Comparison of ENCODE assay signal across 17 mouse cellular contexts in the genomic region with DNA sequence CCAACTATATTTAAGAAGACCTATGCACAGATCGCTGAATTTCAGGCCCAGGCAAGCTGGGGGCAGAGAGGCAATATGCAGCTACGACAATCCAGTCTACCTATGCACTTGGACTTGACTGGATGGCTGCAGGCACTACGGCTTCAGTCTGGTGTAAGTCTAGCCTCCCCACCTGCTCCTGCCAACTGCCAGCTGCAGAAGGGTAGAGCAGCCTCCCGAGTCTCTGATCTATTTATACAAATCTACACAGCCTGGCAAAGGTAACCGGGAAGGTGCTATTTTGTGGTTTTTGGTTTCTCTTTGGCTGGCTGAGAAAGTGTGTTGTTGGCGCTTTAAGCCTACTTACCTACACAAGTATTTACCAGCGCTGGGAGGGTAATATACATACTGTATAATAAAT. TPM values are rescaled to one million over a fixed set of nuclear protein-coding genes. Genes with fewer than 3 reads are reported as not detected.
A peak's percentile ranks its signal among the peaks of the same experiment; 100 is the strongest.
DNase-seq lines count a peak whose midpoint lies in the region; ATAC-seq and TF ChIP-seq lines count a peak whose summit lies in the region.
"Had no signal": no experiment of that assay in that cellular context is flagged by ENCODE, and none has a peak within 500 bp of the region (broad histone marks: within the 10 kb centered on the region; RNA-seq: fewer than 3 reads in every experiment).

No protein-coding gene starts in this region.

- no peak for TF ChIP-seq CTCF in thymus, adult 2 months (IDR thresholded peaks at IDR 0.05; ENCODE audit: borderline replicate concordance, control insufficient read depth, extremely low read depth, insufficient read depth, low read length, poor library complexity)

- intact Hi-C loops in left cerebral cortex, postnatal 4 days (cut with DNase I): no loop called here

- 14% methylated on average over 7 of the region's 7 CpGs for WGBS in thymus, adult 2 months
- 81% methylated on average over 7 of the region's 7 CpGs for WGBS in heart, embryonic 11.5 days (ENCODE audit: insufficient replicate concordance)

- ATAC-seq in heart, embryonic 11.5 days (replicated peaks; ENCODE audit: insufficient number of reproducible peaks, low FRiP score, low TSS enrichment): no peak
- ATAC-seq: forebrain, embryonic 16.5 days; hindbrain, postnatal 0 days had no signal

- no peak overlapping the region for H3K4me3 ChIP-seq in thymus, adult 2 months (ENCODE audit: control insufficient read depth, insufficient read depth, low read length)
- no peak overlapping the region for H3K4me3 ChIP-seq in heart, embryonic 11.5 days (ENCODE audit: low read depth, low read length)
- H3K4me3 ChIP-seq: erythroblast, embryonic 14.5 days; midbrain, embryonic 10.5 days had no signal

- TF ChIP-seq POLR2A in thymus, adult 2 months (IDR thresholded peaks at IDR 0.05; ENCODE audit: control insufficient read depth, extremely low read depth, insufficient read depth, low read length, poor library complexity): no peak

- H3K4me2 ChIP-seq in heart, embryonic 11.5 days: no peak overlapping the region

- peak overlapping the region; percentile 86 for H3K27ac ChIP-seq in thymus, adult 2 months (ENCODE audit: control insufficient read depth, insufficient read depth, low read length)
- no peak overlapping the region for H3K27ac ChIP-seq in heart, embryonic 11.5 days (ENCODE audit: low read depth, low read length)
- H3K27ac ChIP-seq: hindbrain, postnatal 0 days; midbrain, embryonic 10.5 days had no signal

- no peak overlapping the region for H3K9ac ChIP-seq in heart, embryonic 11.5 days (ENCODE audit: low read depth, low read length)

- H3K9me3 ChIP-seq in heart, embryonic 11.5 days (replicated peaks; ENCODE audit: control insufficient read depth, low read length): no peaks in the 10 kb centered on the region
- H3K9me3 ChIP-seq: midbrain, embryonic 10.5 days had no signal

- no peaks in the 10 kb centered on the region for H3K36me3 ChIP-seq in thymus, adult 2 months (ENCODE audit: control insufficient read depth, insufficient read depth, low read length)
- H3K36me3 ChIP-seq in heart, embryonic 11.5 days (ENCODE audit: control insufficient read depth, insufficient read depth, low read length): no peaks in the 10 kb centered on the region
- H3K36me3 ChIP-seq: midbrain, embryonic 10.5 days had no signal

- H3K4me1 ChIP-seq in thymus, adult 2 months (replicated peaks; ENCODE audit: control insufficient read depth, insufficient read depth, low read length): peaks cover 53% of the 10 kb centered on the region
- peaks cover 7% of the 10 kb centered on the region; the same call in 1 of the 2 replicates for H3K4me1 ChIP-seq in heart, embryonic 11.5 days (ENCODE audit: control insufficient read depth, insufficient read depth, low read length)
- H3K4me1 ChIP-seq: midbrain, embryonic 10.5 days had no signal

- peak; percentile 44 to 57 for DNase-seq in cerebellum, postnatal 25 days
- DNase-seq in cerebellum, adult 11 months: no peak
- DNase-seq in CD4-positive, CD25-positive, alpha-beta regulatory T cell, adult 2 months (ENCODE audit: low read depth, low spot score): peak; percentile 28
- peak; percentile 46 to 69 for DNase-seq in gastrocnemius, adult 8-10 months (ENCODE audit: low spot score in 2 of 2)
- DNase-seq in thymus, adult 2 months: peak; percentile 76
- no peak for DNase-seq in left cerebral cortex, postnatal 4 days
- DNase-seq in adrenal gland, adult (ENCODE audit: inconsistent age in 2 of 2, low spot score in 1 of 2): no peak
- DNase-seq: adrenal gland, postnatal 25 days; B cell, adult 2 months; embryo, embryonic 11 days; heart, postnatal 10 days; kidney, adult 8-10 months had no signal

- no peaks in the 10 kb centered on the region for H3K27me3 ChIP-seq in thymus, adult 2 months (ENCODE audit: control insufficient read depth, insufficient read depth, low read length)
- H3K27me3 ChIP-seq in heart, embryonic 11.5 days (ENCODE audit: control insufficient read depth, insufficient read depth, low read length): no peaks in the 10 kb centered on the region

RNA-seq across cellular contexts. Expression of a gene that starts 10.3 kb away (rescaled TPM):
- 10 to 100 TPM; 64.6 to 75.6 (median 69.4) TPM for total RNA-seq in gastrocnemius, adult 8-10 months (2022)
- 86.0 and 94.3 TPM in 2 replicates for polyA plus RNA-seq in thymus, adult 2 months (2012; rRNA removed)
- 10 to 100 TPM; 75.0 to 77.0 TPM for total RNA-seq in left cerebral cortex, postnatal 4 days (2021)
- 22.6 and 22.7 TPM in 2 replicates for polyA plus RNA-seq in heart, embryonic 11.5 days (2014; fragmentation: Nextera tagmentation; extraction: Ambion mirVana)

Comparison
In these comparisons a context has a peak if more than half of its experiments do, and no peak if none do; other contexts are left out.
1. DNase-seq: peak in cerebellum, postnatal 25 days (2 of 2), CD4-positive, CD25-positive, alpha-beta regulatory T cell, adult 2 months (single experiment), gastrocnemius, adult 8-10 months (2 of 2) and thymus, adult 2 months (single experiment); none in cerebellum, adult 11 months (single experiment), left cerebral cortex, postnatal 4 days (single experiment) and adrenal gland, adult (0 of 2).